Mouse (Mus musculus): ENCODE data around the gene Bbs1. TPM values are rescaled to one million over a fixed set of nuclear protein-coding genes. Genes with fewer than 3 reads are reported as not detected.

The Bbs1 gene
- total RNA-seq, 2 experiments from 2014 or later, result 36.8 to 40.0 TPM

DNA sequence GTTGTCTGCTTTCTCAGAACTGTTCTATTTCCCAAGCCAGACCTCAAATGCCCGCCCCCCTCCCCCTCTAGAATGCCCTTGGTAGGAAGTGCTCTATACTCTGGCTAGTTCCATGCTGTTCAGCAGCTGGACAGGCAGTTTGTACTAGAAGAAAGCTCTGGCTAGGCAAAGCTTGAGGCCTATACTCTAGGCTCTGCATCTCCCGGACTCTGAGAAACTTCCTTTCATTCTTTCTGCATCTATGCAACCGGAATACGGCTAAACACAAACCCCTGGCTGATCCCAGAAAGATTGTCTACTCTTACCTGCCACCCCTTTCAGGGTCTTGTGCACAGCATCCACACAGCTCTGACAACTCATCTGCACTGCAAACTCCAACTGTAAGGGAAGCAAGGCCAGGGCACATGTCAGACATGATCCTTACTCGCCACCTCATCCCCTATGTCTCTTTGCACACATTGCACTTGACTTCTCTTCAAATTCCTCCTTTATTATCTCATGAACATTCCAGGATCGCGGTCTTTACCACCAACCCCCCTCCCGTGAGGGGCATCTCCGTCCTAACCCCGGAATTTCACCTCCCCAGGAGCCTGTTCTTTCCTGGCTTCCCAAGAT is 67.8 kb downstream of the Bbs1 start:
- no peak for DNase-seq (ENCODE audit: low spot score in 2 of 2)

GRCm38 (mm10) chr19:4837049-4837448 is 69.4 kb downstream of the Bbs1 start:
- DNase-seq (ENCODE audit: low spot score in 2 of 2), result no peak

Other genes starting within 250 kb of the Bbs1 start
- 1 to 10 TPM; 1.1 to 1.6 TPM for gene Gm960, start 208.0 kb downstream of the Bbs1 start, total RNA-seq (2021)
- gene Sptbn2, start 195.5 kb downstream of the Bbs1 start, total RNA-seq (2021), result 100 to 1,000 TPM; 561 to 574 TPM
- 10 to 100 TPM; 20.1 to 21.0 TPM for gene Rbm4b, start 150.1 kb downstream of the Bbs1 start, total RNA-seq (2021)
- 10 to 100 TPM; 97.8 to 99.1 TPM for gene Rbm4, start 112.7 kb downstream of the Bbs1 start, total RNA-seq (2021)
- gene Gm21992, start 95.0 kb downstream of the Bbs1 start, total RNA-seq (2021), result 10 to 100 TPM; 24.5 to 31.9 TPM
- gene Rbm14, start 95.0 kb downstream of the Bbs1 start, total RNA-seq (2021), result 10 to 100 TPM; 47.7 to 53.1 TPM
- 10 to 100 TPM; 33.2 to 35.4 TPM for gene Ccs, start 67.3 kb downstream of the Bbs1 start, total RNA-seq (2021)
- 1 to 10 TPM; 2.0 to 2.2 TPM for gene Ccdc87, start 67.3 kb downstream of the Bbs1 start, total RNA-seq (2021)
- gene Ctsf, start 51.5 kb downstream of the Bbs1 start, total RNA-seq (2021), result 100 to 1,000 TPM; 104 to 111 TPM
- under 1 TPM; 0.89 to 0.96 TPM for gene Actn3, start 28.7 kb downstream of the Bbs1 start, total RNA-seq (2021)
- gene Zdhhc24, start 28.0 kb downstream of the Bbs1 start, total RNA-seq (2021), result 10 to 100 TPM; 22.4 to 24.3 TPM
- 10 to 100 TPM; 37.2 to 39.0 TPM for gene Dpp3, start 21.7 kb upstream of the Bbs1 start, total RNA-seq (2021)
- gene Peli3, start 36.5 kb upstream of the Bbs1 start, total RNA-seq (2021), result 10 to 100 TPM; 26.2 to 31.3 TPM
- 10 to 100 TPM; 60.7 to 62.1 TPM for gene Mrpl11, start 55.5 kb upstream of the Bbs1 start, total RNA-seq (2021)
- gene Npas4, start 83.7 kb upstream of the Bbs1 start, total RNA-seq (2021), result 10 to 100 TPM; 12.4 to 15.1 TPM
- 10 to 100 TPM; 16.0 to 17.5 TPM for gene Slc29a2, start 117.2 kb upstream of the Bbs1 start, total RNA-seq (2021)
- gene B4gat1, start 132.2 kb upstream of the Bbs1 start, total RNA-seq (2021), result 100 to 1,000 TPM; 114 to 120 TPM
- gene AC124502.3, start 132.3 kb upstream of the Bbs1 start, total RNA-seq (2021), result 1 to 10 TPM; 6.2 to 6.7 TPM
- gene Brms1, start 134.7 kb upstream of the Bbs1 start, total RNA-seq (2021), result 10 to 100 TPM; 22.4 to 23.2 TPM
- gene Rin1, start 143.9 kb upstream of the Bbs1 start, total RNA-seq (2021), result 100 to 1,000 TPM; 106 to 107 TPM
- gene Cd248, start 161.4 kb upstream of the Bbs1 start, total RNA-seq (2021), result 1 to 10 TPM; 1.7 to 1.8 TPM
- gene Tmem151a, start 178.9 kb upstream of the Bbs1 start, total RNA-seq (2021), result 100 to 1,000 TPM; 124 to 128 TPM
- gene Yif1a, start 181.9 kb upstream of the Bbs1 start, total RNA-seq (2021), result 10 to 100 TPM; 21.6 to 24.0 TPM
- gene Cnih2, start 191.9 kb upstream of the Bbs1 start, total RNA-seq (2021), result 100 to 1,000 TPM; 595 to 617 TPM
- gene Rab1b, start 200.4 kb upstream of the Bbs1 start, total RNA-seq (2021), result 100 to 1,000 TPM; 160 to 170 TPM
- gene Klc2, start 211.9 kb upstream of the Bbs1 start, total RNA-seq (2021), result 100 to 1,000 TPM; 230 to 231 TPM

All from layer of hippocampus, adult 18-20 months (tissue).